ENCODE assay signal across 8 mouse cellular contexts in genomic region chr11:58008437-58009050, GRCm38 (mm10). TPM values are rescaled to one million over a fixed set of nuclear protein-coding genes. Genes with fewer than 3 reads are reported as not detected.
DNase-seq lines count a peak whose midpoint lies in the region; ATAC-seq and TF ChIP-seq lines count a peak whose summit lies in the region.

No protein-coding gene starts in this region.

- peaks cover 13 to 26% of the 10 kb centered on the region in 2 experiments for H3K4me1 ChIP-seq in MEL (ENCODE audit: control insufficient read depth in 1 of 2, insufficient read depth in 2 of 2, low read length in 2 of 2)
- H3K4me1 ChIP-seq in forebrain, postnatal 0 days (ENCODE audit: insufficient read depth) = peaks cover 14% of the 10 kb centered on the region
- peaks cover 12% of the 10 kb centered on the region for H3K4me1 ChIP-seq in lung, embryonic 14.5 days (ENCODE audit: insufficient read depth)

- under 1% methylated on average over 57 of the region's 74 CpGs for WGBS in forebrain, postnatal 0 days
- WGBS in lung, embryonic 14.5 days = under 1% methylated on average over 67 of the region's 74 CpGs

- peak; percentile 82 to 95; a peak in 3 of 4 replicates for TF ChIP-seq POLR2A in MEL (IDR thresholded peaks at IDR 0.05; ENCODE audit: control insufficient read depth in 1 of 2, insufficient read depth in 1 of 2, low read depth in 1 of 2, low read length in 2 of 2, poor library complexity in 1 of 2)

- TF ChIP-seq EP300 in MEL (IDR thresholded peaks at IDR 0.05; ENCODE audit: low read depth in 1 of 2, low read length in 2 of 2) = peak in 1 of 2 experiments; percentile 55; a peak in 2 of 4 replicates

- H3K9me3 ChIP-seq in MEL (replicated peaks; ENCODE audit: insufficient read depth, low read length) = no peaks in the 10 kb centered on the region
- H3K9me3 ChIP-seq in forebrain, postnatal 0 days (ENCODE audit: low read length) = no peaks in the 10 kb centered on the region
- H3K9me3 ChIP-seq in lung, embryonic 14.5 days (ENCODE audit: low read depth, low read length) = no peaks in the 10 kb centered on the region

- peak overlapping the region; percentile 91 for H3K4me2 ChIP-seq in forebrain, postnatal 0 days (ENCODE audit: low read depth)
- peak overlapping the region; percentile 91 for H3K4me2 ChIP-seq in lung, embryonic 14.5 days

- peak overlapping the region; percentile 73 for H3K27ac ChIP-seq in MEL (ENCODE audit: control insufficient read depth, low read depth, low read length)
- H3K27ac ChIP-seq in forebrain, postnatal 0 days (ENCODE audit: low read depth, low read length) = peak overlapping the region; percentile 92
- H3K27ac ChIP-seq in lung, embryonic 14.5 days (ENCODE audit: low read depth) = peak overlapping the region; percentile 89

- ATAC-seq in forebrain, postnatal 0 days = peak; percentile 90
- peak; percentile 93 for ATAC-seq in lung, embryonic 14.5 days (ENCODE audit: insufficient read depth)
- ATAC-seq in neutrophil, adult 5-6 weeks (ENCODE audit: extremely low read depth, insufficient number of reproducible peaks, low FRiP score, poor library complexity, severe bottlenecking) = peak; percentile 93

- H3K79me2 ChIP-seq in MEL (ENCODE audit: control insufficient read depth, insufficient read depth, low read length, poor library complexity) = peaks cover 53% of the 10 kb centered on the region

- no peak for TF ChIP-seq CTCF in MEL (IDR thresholded peaks at IDR 0.05 in 2 of 3, conservative IDR thresholded peaks at IDR 0.05 in 1 of 3; ENCODE audit: control insufficient read depth in 1 of 3, insufficient read depth in 1 of 3, low read depth in 2 of 3, low read length in 3 of 3, poor library complexity in 1 of 3, severe bottlenecking in 1 of 3)
- no peak for TF ChIP-seq CTCF in forebrain, postnatal 0 days (IDR thresholded peaks at IDR 0.05; ENCODE audit: low read depth)
- no peak for TF ChIP-seq CTCF in lung, embryonic 14.5 days (IDR thresholded peaks at IDR 0.05; ENCODE audit: low read depth)

- no peak for TF ChIP-seq RAD21 in MEL (IDR thresholded peaks at IDR 0.05; ENCODE audit: low read depth, low read length)

- peak; percentile 98 for DNase-seq in MEL (ENCODE audit: low read depth, low spot score)
- peak; percentile 85 to 87 for DNase-seq in cerebellum, adult 18-20 months
- DNase-seq in forebrain, postnatal 0 days = peak; percentile 94
- DNase-seq in heart, postnatal 4 days = peak; percentile 87
- peak; percentile 68 to 76 for DNase-seq in layer of hippocampus, adult 8-10 months (ENCODE audit: low spot score in 2 of 2)
- peak; percentile 92 for DNase-seq in lung, embryonic 14.5 days
- peak; percentile 91 for DNase-seq in testis, postnatal 14 days (ENCODE audit: low spot score)

- H3K9ac ChIP-seq in MEL (ENCODE audit: control insufficient read depth, low read depth, low read length, poor library complexity, severe bottlenecking) = peak overlapping the region; percentile 99
- H3K9ac ChIP-seq in forebrain, postnatal 0 days = peak overlapping the region; percentile 81
- H3K9ac ChIP-seq in lung, embryonic 14.5 days = peak overlapping the region; percentile 96

- H3K27me3 ChIP-seq in MEL (ENCODE audit: control insufficient read depth in 1 of 2, insufficient read depth in 2 of 2, low read length in 2 of 2) = no peaks in the 10 kb centered on the region
- no peaks in the 10 kb centered on the region for H3K27me3 ChIP-seq in forebrain, postnatal 0 days (ENCODE audit: insufficient read depth, low read length)
- no peaks in the 10 kb centered on the region for H3K27me3 ChIP-seq in lung, embryonic 14.5 days (ENCODE audit: insufficient read depth, low read length)

- H3K36me3 ChIP-seq in MEL (ENCODE audit: control insufficient read depth in 1 of 2, insufficient read depth in 2 of 2, low read length in 2 of 2) = peaks cover 2 to 35% of the 10 kb centered on the region in 2 experiments; a peak in 3 of 4 replicates
- no peaks in the 10 kb centered on the region for H3K36me3 ChIP-seq in forebrain, postnatal 0 days (ENCODE audit: insufficient read depth)
- H3K36me3 ChIP-seq in lung, embryonic 14.5 days (ENCODE audit: insufficient read depth) = no peaks in the 10 kb centered on the region

- peak overlapping the region; percentile 65 to 98 for H3K4me3 ChIP-seq in MEL (ENCODE audit: control insufficient read depth in 1 of 2, insufficient read depth in 1 of 2, low read depth in 2 of 2, low read length in 2 of 2)
- peak overlapping the region; percentile 89 for H3K4me3 ChIP-seq in forebrain, postnatal 0 days (ENCODE audit: low read depth, low read length)
- H3K4me3 ChIP-seq in lung, embryonic 14.5 days (ENCODE audit: low read depth, low read length) = peak overlapping the region; percentile 95

TF ChIP-seq in MEL, 35 proteins besides CTCF, POLR2A, EP300 and RAD21:
- TF ChIP-seq SIN3A (IDR thresholded peaks at IDR 0.05; ENCODE audit: low read length) (peak; percentile 94), USF1 (IDR thresholded peaks at IDR 0.05; ENCODE audit: low read depth, low read length) (peak; percentile 90), MAZ (IDR thresholded peaks at IDR 0.05; ENCODE audit: low read depth, low read length) (peak; percentile 99), USF2 (IDR thresholded peaks at IDR 0.05; ENCODE audit: borderline replicate concordance in 1 of 2, insufficient read depth in 1 of 2, low read depth in 1 of 2, low read length in 2 of 2) (no peak), ZNF384 (IDR thresholded peaks at IDR 0.05; ENCODE audit: low read depth, low read length) (0 out of 2 replicates have a peak, but pooled peaks have one; percentile 38), POLR2AphosphoS2 (IDR thresholded peaks at IDR 0.05; ENCODE audit: low read length) (peak; percentile 80; the same call in 1 of the 2 replicates), ZMIZ1 (IDR thresholded peaks at IDR 0.05; ENCODE audit: low read depth, low read length) (peak; percentile 82), KAT2A (conservative IDR thresholded peaks at IDR 0.05; ENCODE audit: low read depth, low read length) (peak; percentile 39; the same call in 1 of the 2 replicates), ZC3H11A (IDR thresholded peaks at IDR 0.05; ENCODE audit: low read depth, low read length) (no peak), BHLHE40 (IDR thresholded peaks at IDR 0.05; ENCODE audit: borderline replicate concordance, low read depth, low read length) (peak; percentile 98), TBP (IDR thresholded peaks at IDR 0.05; ENCODE audit: low read depth, low read length) (0 out of 2 replicates have a peak, but pooled peaks have one; percentile 46), MAX (IDR thresholded peaks at IDR 0.05; ENCODE audit: low read length) (peak; percentile 99), UBTF (IDR thresholded peaks at IDR 0.05; ENCODE audit: borderline replicate concordance, insufficient read depth, low read depth, low read length) (no peak), SMC3 (IDR thresholded peaks at IDR 0.05; ENCODE audit: low read depth, low read length) (no peak), ZKSCAN1 (IDR thresholded peaks at IDR 0.05; ENCODE audit: low read depth, low read length) (no peak), E2F4 (IDR thresholded peaks at IDR 0.05; ENCODE audit: borderline replicate concordance, low read depth, low read length) (no peak), ETS1 (IDR thresholded peaks at IDR 0.05; ENCODE audit: low read depth, low read length) (peak; percentile 63), TCF12 (IDR thresholded peaks at IDR 0.05; ENCODE audit: low read depth, low read length) (peak; percentile 73), POLR2AphosphoS5 (IDR thresholded peaks at IDR 0.05; ENCODE audit: borderline replicate concordance, low read depth, low read length) (no peak), HCFC1 (IDR thresholded peaks at IDR 0.05; ENCODE audit: low read depth, low read length) (peak; percentile 83), CHD2 (IDR thresholded peaks at IDR 0.05; ENCODE audit: low read length) (no peak), CHD1 (IDR thresholded peaks at IDR 0.05; ENCODE audit: low read depth, low read length) (no peak), MYC (IDR thresholded peaks at IDR 0.05; ENCODE audit: low read depth, low read length) (peak; percentile 100), NELFE (IDR thresholded peaks at IDR 0.05; ENCODE audit: low read depth, low read length) (peak; percentile 87), MAFK (IDR thresholded peaks at IDR 0.05; ENCODE audit: borderline replicate concordance, low read depth, low read length) (no peak), MYB (IDR thresholded peaks at IDR 0.05; ENCODE audit: low read depth, low read length) (no peak), ELF1 (IDR thresholded peaks at IDR 0.05; ENCODE audit: low read depth, low read length) (peak; percentile 67), TAL1 (IDR thresholded peaks at IDR 0.05; ENCODE audit: low read length) (no peak), GABPA (IDR thresholded peaks at IDR 0.05; ENCODE audit: low read depth, low read length) (no peak), JUND (IDR thresholded peaks at IDR 0.05; ENCODE audit: low read depth, low read length) (no peak), GATA1 (IDR thresholded peaks at IDR 0.05; ENCODE audit: low read depth, low read length) (no peak), NRF1 (IDR thresholded peaks at IDR 0.05; ENCODE audit: insufficient read depth, low read depth, low read length, poor library complexity, severe bottlenecking) (peak; percentile 49), MXI1 (IDR thresholded peaks at IDR 0.05; ENCODE audit: low read depth, low read length) (peak; percentile 99), MEF2A (IDR thresholded peaks at IDR 0.05; ENCODE audit: extremely low read depth, insufficient replicate concordance, low read depth, low read length, poor library complexity, severe bottlenecking) (no peak), RCOR1 (IDR thresholded peaks at IDR 0.05; ENCODE audit: low read depth, low read length) (0 out of 2 replicates have a peak, but pooled peaks have one; percentile 17)

RNA-seq across cellular contexts. Expression of gene Larp1, which starts 0.3 kb away (rescaled TPM):
- total RNA-seq in MEL (2012; rRNA removed) = 73.9 and 88.3 TPM in 2 replicates
- polyA plus RNA-seq in MEL (2012; ENCODE audit: insufficient read depth in 1 of 2, insufficient read length in 2 of 2, low read depth in 1 of 2, low replicate concordance in 2 of 2, missing spikeins in 1 of 2) = 1,000 to 10,000 TPM in 1 of 2 experiments, 100 to 1,000 TPM in 1; 201 to 2,325 TPM
- 33.0 and 43.9 TPM in 2 replicates for total RNA-seq in forebrain, postnatal 0 days (2014; rRNA removed)
- 7.6 and 13.3 TPM in 2 replicates for polyA plus RNA-seq in forebrain, postnatal 0 days (2015; fragmentation: Nextera tagmentation; extraction: Ambion mirVana)
- 10 to 100 TPM; 69.6 to 69.9 TPM for total RNA-seq in heart, postnatal 4 days (2021)
- 10 to 100 TPM; 91.6 to 96.7 (median 94.3) TPM for total RNA-seq in layer of hippocampus, adult 8-10 months (2022)
- 24.7 and 26.9 TPM in 2 replicates for polyA plus RNA-seq in lung, embryonic 14.5 days (2014; fragmentation: Nextera tagmentation; extraction: Ambion mirVana)
- 37.7 and 42.5 TPM in 2 replicates for total RNA-seq in neutrophil, adult 5-6 weeks (2017)

Comparison
In these comparisons a context has a peak if more than half of its experiments do, and no peak if none do; other contexts are left out.
1. Peak in every context shown above with its lines: DNase-seq, ATAC-seq, H3K4me3 ChIP-seq and H3K27ac ChIP-seq.